In genomic region chr3:145986317-145987001, GRCm38 (mm10) we compare ENCODE assay signal across 9 mouse cellular contexts. TPM values are rescaled to one million over a fixed set of nuclear protein-coding genes. Genes with fewer than 3 reads are reported as not detected.
A peak's percentile ranks its signal among the peaks of the same experiment; 100 is the strongest.
DNase-seq lines count a peak whose midpoint lies in the region; ATAC-seq and TF ChIP-seq lines count a peak whose summit lies in the region.
"Had no signal": no experiment of that assay in that cellular context is flagged by ENCODE, and none has a peak within 500 bp of the region (broad histone marks: within the 10 kb centered on the region; RNA-seq: fewer than 3 reads in every experiment).

No protein-coding gene starts in this region.

- H3K27ac ChIP-seq in heart, embryonic 10.5 days = peak overlapping the region; percentile 98
- 0 out of 2 replicates have a peak overlapping the region, but pooled peaks have one; percentile 12 for H3K27ac ChIP-seq in liver, adult 2 months (replicated peaks; ENCODE audit: insufficient read depth, low read depth, low read length)
- no peak overlapping the region for H3K27ac ChIP-seq in liver, embryonic 12.5 days
- H3K27ac ChIP-seq in limb, embryonic 13.5 days = no peak overlapping the region
- H3K27ac ChIP-seq: neural tube, embryonic 15.5 days had no signal

- no peak overlapping the region; the same call in 1 of the 2 replicates for H3K4me3 ChIP-seq in heart, embryonic 10.5 days
- H3K4me3 ChIP-seq in liver, adult 2 months (ENCODE audit: insufficient read depth, low read depth, low read length) = no peak overlapping the region
- H3K4me3 ChIP-seq in liver, embryonic 12.5 days = no peak overlapping the region
- H3K4me3 ChIP-seq in limb, embryonic 13.5 days = peak overlapping the region; percentile 75; the same call in 1 of the 2 replicates

- H3K9ac ChIP-seq in liver, adult 2 months (ENCODE audit: low read depth, low read length) = no peak overlapping the region
- H3K9ac ChIP-seq in liver, embryonic 12.5 days = no peak overlapping the region
- no peak overlapping the region for H3K9ac ChIP-seq in limb, embryonic 13.5 days

- no peak for TF ChIP-seq POLR2A in liver, adult 2 months (IDR thresholded peaks at IDR 0.05; ENCODE audit: extremely low read depth, insufficient read depth, low read length)
- no peak for TF ChIP-seq POLR2A in brain, embryonic 14.5 days (IDR thresholded peaks at IDR 0.05; ENCODE audit: borderline replicate concordance, extremely low read depth, insufficient read depth, insufficient read length, poor library complexity, severe bottlenecking)

- WGBS in heart, embryonic 10.5 days = 56% methylated on average over 6 of the region's 6 CpGs
- 43% methylated on average over 6 of the region's 6 CpGs for WGBS in liver, adult 2 months
- WGBS in liver, embryonic 12.5 days (ENCODE audit: insufficient replicate concordance) = 59% methylated on average over 6 of the region's 6 CpGs
- 63% methylated on average over 6 of the region's 6 CpGs for WGBS in limb, embryonic 13.5 days

- intact Hi-C loops in heart, postnatal 10 days (cut with DNase I) = loop anchor here (2.0 kb wide), 1 partner anchor 36 kb away; no protein-coding TSS in a partner anchor

- DNase-seq in heart, embryonic 10.5 days (ENCODE audit: low spot score) = peak; percentile 53
- DNase-seq in heart, postnatal 10 days = no peak
- peak; percentile 42 for DNase-seq in liver, adult 2 months (ENCODE audit: extremely low read depth, low read depth, low spot score)
- peak; percentile 43 for DNase-seq in brain, embryonic 14.5 days (ENCODE audit: low read depth)
- DNase-seq in layer of hippocampus, postnatal 36 days = no peak
- no peak for DNase-seq in left cerebral cortex, adult 9 months (ENCODE audit: low spot score in 2 of 2)

- no peaks in the 10 kb centered on the region for H3K9me3 ChIP-seq in heart, embryonic 10.5 days
- H3K9me3 ChIP-seq in liver, embryonic 12.5 days (replicated peaks) = no peaks in the 10 kb centered on the region
- H3K9me3 ChIP-seq in limb, embryonic 13.5 days = no peaks in the 10 kb centered on the region
- H3K9me3 ChIP-seq: neural tube, embryonic 15.5 days had no signal

- H3K27me3 ChIP-seq in heart, embryonic 10.5 days (ENCODE audit: insufficient read depth, poor library complexity, severe bottlenecking) = no peaks in the 10 kb centered on the region
- H3K27me3 ChIP-seq in liver, adult 2 months (ENCODE audit: control insufficient read depth, insufficient read depth, low read length) = no peaks in the 10 kb centered on the region
- H3K27me3 ChIP-seq in liver, embryonic 12.5 days (replicated peaks) = peaks cover 58% of the 10 kb centered on the region
- H3K27me3 ChIP-seq in limb, embryonic 13.5 days = 0 out of 2 replicates have a peak, but pooled peaks cover 6% of the 10 kb centered on the region

- H3K79me2 ChIP-seq in liver, adult 2 months (ENCODE audit: control insufficient read depth, insufficient read depth, low read length) = no peaks in the 10 kb centered on the region; the same call in 1 of the 2 replicates

- no peak for ATAC-seq in liver, embryonic 12.5 days
- ATAC-seq in limb, embryonic 13.5 days (ENCODE audit: low FRiP score, low read depth) = no peak

- H3K36me3 ChIP-seq in heart, embryonic 10.5 days = peaks cover 4% of the 10 kb centered on the region
- no peaks in the 10 kb centered on the region for H3K36me3 ChIP-seq in liver, adult 2 months (ENCODE audit: control insufficient read depth, insufficient read depth, low read length)
- no peaks in the 10 kb centered on the region for H3K36me3 ChIP-seq in liver, embryonic 12.5 days
- peaks cover 3% of the 10 kb centered on the region; the same call in 1 of the 2 replicates for H3K36me3 ChIP-seq in limb, embryonic 13.5 days
- H3K36me3 ChIP-seq: neural tube, embryonic 15.5 days had no signal

- H3K4me1 ChIP-seq in heart, embryonic 10.5 days = peaks cover 28% of the 10 kb centered on the region
- peaks cover 12% of the 10 kb centered on the region for H3K4me1 ChIP-seq in liver, adult 2 months (ENCODE audit: control insufficient read depth, insufficient read depth, low read length)
- peaks cover 22% of the 10 kb centered on the region for H3K4me1 ChIP-seq in liver, embryonic 12.5 days
- H3K4me1 ChIP-seq in limb, embryonic 13.5 days = peaks cover 20% of the 10 kb centered on the region

- no peak for TF ChIP-seq CTCF in liver, adult 2 months (IDR thresholded peaks at IDR 0.05; ENCODE audit: low read depth, low read length)
- no peak for TF ChIP-seq CTCF in brain, embryonic 14.5 days (IDR thresholded peaks at IDR 0.05; ENCODE audit: borderline replicate concordance, extremely low read depth, insufficient read depth, insufficient read length)

- H3K4me2 ChIP-seq in liver, embryonic 12.5 days = no peak overlapping the region
- peak overlapping the region; percentile 98 for H3K4me2 ChIP-seq in limb, embryonic 13.5 days (replicated peaks)

RNA-seq across cellular contexts. Expression of gene Syde2, which starts 1.2 kb away (rescaled TPM):
- 3.1 and 3.4 TPM in 2 replicates for polyA plus RNA-seq in heart, embryonic 10.5 days (2016; fragmentation: Nextera tagmentation; extraction: Ambion mirVana)
- 10 to 100 TPM; 27.4 to 29.0 TPM for total RNA-seq in heart, postnatal 10 days (2021)
- total RNA-seq in liver, adult 2 months (2014; rRNA removed) = 5.4 and 7.9 TPM in 2 replicates
- 1.3 and 1.7 TPM in 2 replicates for polyA plus RNA-seq in liver, adult 2 months (2012; rRNA removed)
- 1.3 and 1.4 TPM in 2 replicates for polyA plus RNA-seq in liver, embryonic 12.5 days (2016; fragmentation: Nextera tagmentation; extraction: Ambion mirVana)
- 1.9 and 3.0 TPM in 2 replicates for polyA plus RNA-seq in brain, embryonic 14.5 days (2012; rRNA removed)
- 1.9 and 2.3 TPM in 2 replicates for polyA plus RNA-seq in limb, embryonic 13.5 days (2015; fragmentation: Nextera tagmentation; extraction: Ambion mirVana)
- total RNA-seq in layer of hippocampus, postnatal 36 days (2021) = 1 to 10 TPM; 3.6 to 4.0 TPM

RNA-seq across cellular contexts. Expression of gene 2410004B18Rik, which starts 48.6 kb away (rescaled TPM):
- polyA plus RNA-seq in heart, embryonic 10.5 days (2016; fragmentation: Nextera tagmentation; extraction: Ambion mirVana) = 43.3 and 55.7 TPM in 2 replicates
- 10 to 100 TPM; 22.6 to 23.1 TPM for total RNA-seq in heart, postnatal 10 days (2021)
- 6.7 and 8.2 TPM in 2 replicates for total RNA-seq in liver, adult 2 months (2014; rRNA removed)
- 3.6 and 3.7 TPM in 2 replicates for polyA plus RNA-seq in liver, adult 2 months (2012; rRNA removed)
- 25.6 and 27.4 TPM in 2 replicates for polyA plus RNA-seq in liver, embryonic 12.5 days (2016; fragmentation: Nextera tagmentation; extraction: Ambion mirVana)
- 41.1 and 46.6 TPM in 2 replicates for polyA plus RNA-seq in brain, embryonic 14.5 days (2012; rRNA removed)
- polyA plus RNA-seq in limb, embryonic 13.5 days (2015; fragmentation: Nextera tagmentation; extraction: Ambion mirVana) = 48.6 and 51.3 TPM in 2 replicates
- total RNA-seq in layer of hippocampus, postnatal 36 days (2021) = 10 to 100 TPM; 43.9 to 44.7 TPM

Comparison
In these comparisons a context has a peak if more than half of its experiments do, and no peak if none do; other contexts are left out.
1. DNase-seq: peak in heart, embryonic 10.5 days (single experiment), liver, adult 2 months (single experiment) and brain, embryonic 14.5 days (single experiment); none in heart, postnatal 10 days (0 of 2), layer of hippocampus, postnatal 36 days (0 of 2) and left cerebral cortex, adult 9 months (0 of 2).
2. H3K27ac ChIP-seq: peak in heart, embryonic 10.5 days (single experiment) and liver, adult 2 months (single experiment); none in liver, embryonic 12.5 days (single experiment) and limb, embryonic 13.5 days (single experiment).